Mouse (Mus musculus) thymus, postnatal 36 days (tissue): ENCODE measurements around the gene Abcc9.
A peak's percentile ranks its signal among the peaks of the same experiment; 100 is the strongest.

Experiments
- DNase-seq, 2 experiments: peaks; one replicate each; pipeline ENCODE4 v3.0.0; 2022; ENCODE audit warnings: mixed read lengths in 2 of 2

The Abcc9 gene

DNA sequence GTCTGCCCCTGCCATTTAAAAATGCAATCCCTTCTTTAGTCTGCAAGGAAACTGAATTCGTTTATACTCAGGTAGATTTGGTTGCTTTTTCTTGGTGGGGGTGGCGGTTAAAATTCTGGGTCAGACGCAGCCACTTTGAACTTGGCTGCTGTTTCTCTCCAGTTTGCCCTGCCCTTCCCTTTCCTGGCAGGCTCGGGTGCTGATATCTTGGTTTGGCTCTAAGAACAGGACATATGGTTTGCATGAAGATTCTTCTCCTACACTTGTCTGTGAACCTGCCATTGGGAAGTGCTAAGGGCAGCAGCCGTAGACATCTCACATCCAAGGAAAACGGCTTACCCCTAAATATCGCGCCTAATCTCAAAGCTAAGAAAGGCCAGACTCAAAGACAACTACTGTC lies 89.7 kb downstream of the Abcc9 start:
- no peak for DNase-seq

- no peak for DNase-seq
These were observed 92.4 kb downstream of the Abcc9 start for GRCm38 (mm10) chr6:142609401-142610373.

DNA sequence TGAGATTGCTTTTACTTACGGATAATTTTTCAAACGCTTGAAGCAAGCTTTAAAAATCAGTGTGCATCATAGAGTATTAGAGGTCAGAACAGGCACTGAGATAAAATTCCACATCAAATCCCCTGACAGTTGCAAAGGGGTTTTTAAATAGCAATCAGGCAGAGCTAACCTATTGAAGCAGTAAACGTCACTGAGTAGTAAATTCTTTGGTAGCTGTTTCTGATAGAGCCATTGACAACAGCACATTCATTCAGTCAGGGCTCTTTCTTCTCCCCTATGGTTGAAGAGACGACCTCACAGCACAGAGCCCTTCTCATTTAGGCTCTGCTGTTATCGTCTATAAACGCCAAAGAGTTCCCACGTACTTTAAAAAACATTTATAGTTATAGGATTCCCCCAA lies 95.0 kb downstream of the Abcc9 start:
- DNase-seq, result no peak

DNA sequence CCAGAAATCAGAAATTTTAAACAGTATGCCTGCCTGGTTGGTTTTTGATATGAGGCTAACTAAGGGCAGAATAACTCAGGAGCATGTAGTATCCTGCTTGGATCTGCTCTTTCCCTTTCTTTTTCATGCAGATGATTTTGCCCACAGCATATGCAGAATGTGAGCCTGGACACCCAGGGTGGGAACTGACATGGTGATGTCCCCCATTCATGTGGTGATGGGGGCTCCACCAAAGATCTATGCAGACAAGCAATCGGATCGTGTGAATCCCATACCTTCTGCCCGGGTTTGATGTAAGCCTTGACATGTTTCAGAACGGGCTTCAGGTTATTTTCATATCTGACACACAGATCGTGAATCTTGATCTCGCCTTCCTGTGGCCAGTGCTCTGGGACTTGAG lies 99.3 kb downstream of the Abcc9 start:
- no peak for DNase-seq

- peak in 1 of 2 experiments; percentile 19 for DNase-seq
These were observed 123.3 kb downstream of the Abcc9 start for GRCm38 (mm10) chr6:142578831-142579230.

GRCm38 (mm10) chr6:142577801-142578200 lies 124.3 kb downstream of the Abcc9 start:
- DNase-seq, result no peak

GRCm38 (mm10) chr6:142572876-142573275 lies 129.2 kb downstream of the Abcc9 start:
- DNase-seq, result no peak

- no peak for DNase-seq
These were observed 130.3 kb downstream of the Abcc9 start for GRCm38 (mm10) chr6:142571629-142572360.

DNA sequence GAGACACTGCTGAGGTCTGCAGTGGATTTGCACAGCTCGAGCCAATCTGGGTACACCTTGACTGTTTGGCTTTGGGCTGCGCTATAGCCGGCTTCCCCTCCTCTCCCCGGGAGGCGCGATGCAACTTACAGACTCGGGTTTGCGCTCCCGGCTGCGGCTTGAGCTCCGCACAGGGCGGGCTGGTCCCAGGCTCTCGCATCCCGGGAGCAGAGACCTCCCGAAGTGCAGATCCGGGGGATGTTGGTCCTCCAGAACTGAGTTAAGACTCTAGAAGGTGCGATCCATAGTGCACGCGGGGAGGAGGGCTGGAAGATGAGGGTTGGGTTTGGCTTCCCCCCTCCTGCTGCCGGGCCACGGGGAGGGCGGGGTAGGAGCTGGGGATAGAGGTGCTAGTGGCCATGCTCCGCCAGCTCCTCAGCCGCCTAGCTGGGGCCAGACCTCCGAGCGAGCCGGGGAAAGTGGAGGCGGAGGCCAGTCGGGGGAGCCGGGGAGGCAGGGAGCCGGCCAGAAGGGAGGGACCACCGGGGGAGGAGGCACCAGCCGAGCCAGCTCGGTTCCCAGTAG lies 131.0 kb downstream of the Abcc9 start, which contains the start of gene Kcnj8:
Gene Kcnj8 (minus strand): TSS at position 560 of the 564 bp plus-strand sequence.
- peak; percentile 37 to 43 for DNase-seq

DNA sequence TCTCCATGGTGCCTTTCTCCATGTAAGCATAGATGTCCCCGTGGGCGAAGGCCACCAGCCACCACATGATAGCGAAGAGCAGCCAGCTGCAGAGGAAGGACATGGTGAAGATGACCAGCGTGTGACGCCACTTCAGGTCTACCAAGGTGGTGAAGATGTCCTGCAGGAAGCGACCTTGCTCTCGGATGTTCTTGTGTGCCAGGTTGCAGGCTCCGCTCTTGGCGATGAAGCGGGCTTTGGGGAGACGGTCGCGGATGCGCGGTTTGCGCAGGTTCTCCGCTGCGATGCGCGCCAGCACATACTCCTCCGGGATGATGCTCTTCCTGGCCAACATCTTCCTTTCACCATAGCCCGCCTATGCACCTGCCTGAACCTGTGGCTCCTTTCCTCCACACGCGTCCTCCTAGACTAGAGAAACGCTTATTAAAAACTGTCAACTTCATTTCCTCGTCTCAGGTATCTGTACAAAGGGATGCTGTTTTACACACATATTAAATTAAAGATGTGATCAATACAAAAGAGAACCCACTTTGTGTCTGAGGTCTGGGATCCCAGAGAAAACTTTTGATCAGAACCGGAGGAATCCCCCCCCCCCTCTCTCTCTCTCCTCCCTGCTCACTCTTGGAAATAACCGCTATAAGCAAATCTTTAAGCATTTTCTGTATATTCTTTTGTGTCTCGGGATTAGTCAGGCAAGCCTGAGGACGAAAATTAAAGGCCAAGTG lies 131.9 kb downstream of the Abcc9 start:
- no peak for DNase-seq

DNA sequence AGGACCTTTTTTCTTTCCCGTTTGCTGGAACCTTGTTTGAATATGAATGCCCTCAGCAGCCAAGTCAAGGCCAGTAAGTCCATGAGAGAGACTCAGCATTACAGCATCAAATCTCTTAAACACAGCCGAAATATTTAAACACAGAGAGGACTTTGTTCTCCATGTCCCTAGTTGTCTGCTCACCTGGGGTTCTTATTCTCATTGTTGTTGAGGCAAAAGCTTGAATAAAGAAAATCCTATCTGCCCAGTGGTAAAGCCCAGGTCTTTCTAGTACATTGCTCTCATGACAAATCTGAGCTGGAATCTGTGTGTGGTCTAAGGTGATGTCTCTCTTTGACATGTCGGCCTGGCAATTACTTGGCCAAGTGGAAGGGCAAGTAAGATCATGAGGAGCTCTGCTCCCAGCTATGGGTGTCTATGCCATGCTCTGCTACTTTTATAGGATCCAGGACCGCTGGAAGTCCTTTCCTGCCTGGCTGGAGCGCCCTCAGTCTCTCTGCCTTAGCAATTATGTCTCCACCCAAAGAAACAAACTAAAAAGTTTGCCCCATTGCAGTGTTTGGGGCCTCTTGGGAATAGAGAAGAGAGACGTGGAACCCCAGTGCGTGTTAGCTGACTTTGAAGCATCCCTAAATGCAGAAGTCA lies 133.3 kb downstream of the Abcc9 start:
- no peak for DNase-seq

DNA sequence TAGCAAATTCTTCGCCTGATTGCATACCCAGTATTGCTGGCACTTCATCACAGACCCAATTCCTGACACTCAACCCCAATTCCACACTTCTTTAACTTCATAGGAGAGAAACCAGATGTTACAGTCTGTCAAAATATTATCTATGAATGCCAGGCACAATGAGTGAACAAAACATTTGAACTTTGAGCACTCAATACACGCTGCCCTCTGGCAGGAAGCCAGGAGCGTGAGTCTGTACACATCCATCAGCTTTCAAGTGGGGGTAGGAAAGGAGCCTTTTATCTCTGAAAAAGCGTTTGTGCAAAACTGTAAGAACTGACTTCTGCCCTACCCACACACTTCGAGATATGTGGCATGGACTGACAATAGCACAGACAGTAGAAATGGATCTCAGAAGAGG lies 134.7 kb downstream of the Abcc9 start:
- peak; percentile 39 to 57 for DNase-seq

DNA sequence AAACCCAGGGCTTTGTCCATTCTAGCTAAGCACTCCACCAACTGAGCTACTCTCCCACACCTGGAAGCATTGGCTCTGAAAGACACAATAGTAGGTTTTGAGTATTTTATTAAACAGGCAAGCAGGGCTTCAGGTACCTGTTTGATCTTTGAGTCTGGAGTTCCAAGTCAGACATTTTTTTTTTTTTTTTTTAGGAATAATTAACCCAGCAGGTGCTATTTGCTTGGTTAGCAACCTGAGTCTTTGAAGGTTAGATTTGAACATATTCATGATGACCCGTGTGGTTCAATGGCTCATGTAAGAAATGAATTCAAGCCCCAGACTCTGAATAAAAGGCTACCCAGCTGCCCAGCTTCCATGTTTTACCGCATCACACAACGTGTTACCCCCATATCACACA lies 137.4 kb downstream of the Abcc9 start:
- no peak for DNase-seq

GRCm38 (mm10) chr6:142561151-142561550 lies 141.0 kb downstream of the Abcc9 start:
- peak; percentile 30 to 32 for DNase-seq

DNA sequence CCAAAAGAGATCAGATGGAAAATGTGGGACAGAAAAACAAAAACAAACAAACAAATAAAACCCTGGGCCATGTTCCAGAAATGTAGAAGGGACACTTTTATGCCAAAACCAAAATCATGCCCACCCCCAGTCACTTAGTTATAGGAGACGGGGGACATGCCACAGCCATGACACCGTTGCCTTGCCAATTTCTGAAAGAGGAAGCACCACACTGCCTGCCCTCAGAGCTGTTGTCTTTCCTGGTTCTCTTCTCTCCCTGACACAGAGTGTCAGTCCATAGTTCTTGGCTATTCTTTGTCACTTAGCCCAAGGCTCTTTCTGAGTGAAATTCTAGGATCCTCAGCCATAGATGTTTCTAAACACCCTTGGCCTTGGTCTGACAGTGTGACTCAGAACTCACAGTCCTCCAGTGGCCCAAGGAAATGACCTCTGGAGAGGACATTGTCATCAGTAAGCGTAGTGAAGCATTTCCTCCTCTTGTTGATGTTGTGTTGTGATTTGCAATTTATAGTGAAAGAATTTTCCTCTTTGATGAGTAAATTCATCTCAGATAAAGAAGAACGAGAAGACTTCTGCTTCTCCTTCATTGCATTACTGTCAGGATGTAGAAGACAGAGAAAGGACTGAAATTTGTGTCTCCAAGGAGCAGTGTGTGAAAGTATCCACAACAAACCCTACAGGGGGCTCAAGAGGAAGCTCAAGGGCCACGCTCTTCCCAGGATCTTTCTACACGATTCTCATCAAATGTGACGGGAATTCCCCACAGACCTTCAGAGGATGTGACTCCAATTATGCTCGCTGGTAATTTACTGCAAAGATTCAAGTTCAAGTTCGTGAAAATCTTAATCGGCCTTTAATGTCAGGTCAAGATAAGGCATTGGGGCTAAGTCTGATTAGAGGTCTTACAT lies 143.1 kb downstream of the Abcc9 start:
- no peak for DNase-seq

- no peak for DNase-seq
These were observed 144.0 kb downstream of the Abcc9 start for GRCm38 (mm10) chr6:142558076-142558475.

DNA sequence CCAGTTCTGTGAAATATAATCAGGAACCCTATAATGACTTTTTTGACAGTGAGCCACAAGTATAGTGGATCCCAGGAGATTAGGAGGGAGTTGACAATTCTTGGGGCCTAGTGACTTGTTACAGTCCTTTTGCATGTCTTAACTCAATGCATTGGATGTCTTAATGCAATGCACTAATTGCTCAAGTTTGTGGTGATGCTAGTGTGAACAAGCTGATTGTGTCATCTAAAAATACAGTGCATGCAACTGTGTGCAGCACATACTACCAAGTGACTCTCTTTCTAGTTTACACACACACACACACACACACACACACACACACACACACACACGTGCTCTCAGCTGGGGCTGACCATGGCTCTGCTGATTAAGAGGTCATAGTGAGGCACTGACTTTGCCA lies 146.1 kb downstream of the Abcc9 start:
- no peak for DNase-seq

DNA sequence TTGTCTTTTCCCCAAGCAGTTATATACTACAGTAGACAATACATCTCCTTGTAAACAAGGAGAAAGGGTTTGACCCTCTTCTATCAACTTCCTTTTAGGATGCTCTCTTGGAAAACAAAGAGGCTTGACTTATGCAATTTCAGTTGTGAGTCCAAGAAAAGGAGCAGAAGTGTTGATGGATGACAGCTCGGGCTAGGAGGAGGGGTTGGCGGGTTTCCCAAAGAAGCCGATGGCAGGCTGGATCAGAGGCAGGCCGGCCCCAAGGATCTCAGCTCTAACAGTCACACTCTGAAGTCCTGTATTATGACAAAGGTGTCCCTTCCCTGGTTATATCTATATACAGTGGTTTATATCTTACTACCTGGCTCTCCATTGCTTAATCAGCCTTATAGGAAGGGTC lies 150.6 kb downstream of the Abcc9 start:
- no peak for DNase-seq

- no peak for DNase-seq
These were observed 151.2 kb downstream of the Abcc9 start for GRCm38 (mm10) chr6:142550871-142551270.

DNA sequence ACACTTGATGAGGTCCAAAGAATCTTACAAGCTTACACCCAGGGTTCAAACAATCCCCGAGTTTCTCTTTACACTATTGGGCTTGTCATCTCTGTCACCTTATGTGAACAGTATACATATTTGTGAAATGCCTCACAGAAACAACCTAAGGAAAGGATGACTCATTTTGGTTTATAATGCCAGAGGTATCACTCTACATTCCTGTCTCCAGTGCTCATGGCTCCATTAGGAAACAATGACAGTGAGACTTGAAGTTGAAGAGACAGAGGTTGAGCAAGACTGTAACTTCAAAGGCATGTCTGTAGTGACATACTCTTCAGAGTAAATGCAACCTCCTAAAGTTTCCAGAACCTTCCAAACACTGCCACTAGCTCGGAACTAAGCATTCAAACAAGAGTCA lies 153.7 kb downstream of the Abcc9 start:
- no peak for DNase-seq

DNA sequence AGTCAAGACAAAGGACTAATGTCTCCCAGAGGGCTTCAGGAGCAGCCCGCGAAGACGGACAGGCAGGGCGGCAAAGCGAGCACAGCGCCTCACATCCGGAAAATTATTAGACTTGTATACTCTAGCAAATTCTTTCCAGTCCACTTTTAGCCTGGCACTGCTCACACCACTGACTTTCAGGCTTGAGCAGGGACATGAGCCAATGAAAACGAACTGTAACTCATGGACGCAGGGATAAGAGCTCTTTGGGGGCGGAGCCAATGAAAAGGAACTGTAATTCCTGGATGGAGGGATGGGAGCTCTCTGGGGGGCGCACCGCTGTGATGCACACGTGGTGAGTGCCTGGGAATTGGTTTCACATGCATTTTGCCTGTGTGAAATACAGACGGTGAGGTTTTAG lies 157.0 kb downstream of the Abcc9 start:
- DNase-seq, result no peak
